Mouse (Mus musculus) kidney, adult 11 months (tissue): ENCODE results near the gene Ccdc80.
A peak's percentile ranks its signal among the peaks of the same experiment; 100 is the strongest.

Experiments used
- DNase-seq: peaks from one replicate; pipeline ENCODE4 v3.0.0; 2022

Gene Ccdc80

GRCm38 (mm10) chr16:45118760-45119159 is 25.6 kb downstream of the Ccdc80 start:
- DNase-seq, result no peak

- peak; percentile 35 for DNase-seq
Observed at GRCm38 (mm10) chr16:45120844-45121425, 27.7 kb downstream of the Ccdc80 start.

DNA sequence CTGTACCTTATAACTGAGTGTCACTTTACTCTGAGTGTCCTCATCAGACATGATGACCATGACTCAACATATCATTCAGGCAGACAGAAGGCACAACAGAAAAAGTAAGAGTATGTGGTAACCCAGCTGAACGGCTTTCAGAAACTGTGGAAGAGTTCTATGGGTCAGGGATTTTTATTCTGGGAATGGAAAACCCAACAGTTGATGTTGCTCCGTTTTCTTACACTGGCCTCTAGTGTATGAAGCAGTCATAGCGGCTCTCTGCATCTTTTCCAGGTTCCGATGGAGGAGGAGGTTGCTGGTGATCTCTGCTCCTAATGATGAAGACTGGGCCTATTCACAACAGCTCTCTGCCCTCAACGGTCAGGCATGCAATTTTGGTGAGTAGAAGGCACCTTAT is 29.4 kb downstream of the Ccdc80 start:
- no peak for DNase-seq

DNA sequence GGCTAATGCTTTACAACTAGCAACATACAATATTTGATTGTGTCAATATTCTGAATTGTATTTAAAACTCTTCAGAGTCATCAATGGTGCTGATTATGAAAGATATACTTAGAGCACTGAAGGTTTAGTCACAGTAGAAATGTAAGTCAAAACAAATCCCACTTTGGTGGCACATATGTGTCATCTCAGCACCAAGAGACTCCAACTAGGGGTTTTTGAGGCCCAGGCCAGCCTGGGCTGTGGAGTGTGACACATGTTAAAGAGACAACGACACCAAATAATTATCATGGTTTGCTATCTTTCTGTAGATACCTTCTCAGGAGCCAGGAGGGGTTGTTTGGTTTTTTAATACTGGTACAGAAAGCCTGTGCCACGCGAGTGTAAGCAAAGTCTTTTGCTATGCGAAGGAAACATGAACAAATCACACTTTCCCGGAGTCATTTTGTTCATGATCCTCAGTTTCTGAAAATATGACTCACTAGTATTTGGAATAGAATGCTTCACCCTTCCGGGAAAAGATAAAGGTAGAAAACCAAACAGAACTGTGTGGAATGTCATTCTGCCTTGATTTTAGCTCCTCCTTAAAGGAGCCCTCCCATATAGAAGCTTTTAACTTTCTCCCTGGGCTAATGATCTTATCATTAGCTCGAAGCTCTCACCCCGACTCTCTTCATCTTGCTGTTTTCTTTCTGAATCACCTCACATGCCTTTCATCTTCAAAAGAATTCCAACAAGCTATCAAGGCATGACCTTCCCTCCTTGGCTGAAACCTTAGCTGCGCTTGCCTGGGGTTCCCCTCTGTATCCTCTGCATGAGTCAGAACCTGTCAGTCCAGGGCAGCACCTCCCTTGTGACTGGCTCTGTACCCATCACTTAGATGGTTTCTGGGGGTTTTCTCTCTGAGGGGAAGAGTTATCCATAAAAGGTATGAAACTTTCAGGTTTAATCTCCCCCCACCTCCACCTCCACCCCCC is 31.3 kb downstream of the Ccdc80 start:
- no peak for DNase-seq

DNA sequence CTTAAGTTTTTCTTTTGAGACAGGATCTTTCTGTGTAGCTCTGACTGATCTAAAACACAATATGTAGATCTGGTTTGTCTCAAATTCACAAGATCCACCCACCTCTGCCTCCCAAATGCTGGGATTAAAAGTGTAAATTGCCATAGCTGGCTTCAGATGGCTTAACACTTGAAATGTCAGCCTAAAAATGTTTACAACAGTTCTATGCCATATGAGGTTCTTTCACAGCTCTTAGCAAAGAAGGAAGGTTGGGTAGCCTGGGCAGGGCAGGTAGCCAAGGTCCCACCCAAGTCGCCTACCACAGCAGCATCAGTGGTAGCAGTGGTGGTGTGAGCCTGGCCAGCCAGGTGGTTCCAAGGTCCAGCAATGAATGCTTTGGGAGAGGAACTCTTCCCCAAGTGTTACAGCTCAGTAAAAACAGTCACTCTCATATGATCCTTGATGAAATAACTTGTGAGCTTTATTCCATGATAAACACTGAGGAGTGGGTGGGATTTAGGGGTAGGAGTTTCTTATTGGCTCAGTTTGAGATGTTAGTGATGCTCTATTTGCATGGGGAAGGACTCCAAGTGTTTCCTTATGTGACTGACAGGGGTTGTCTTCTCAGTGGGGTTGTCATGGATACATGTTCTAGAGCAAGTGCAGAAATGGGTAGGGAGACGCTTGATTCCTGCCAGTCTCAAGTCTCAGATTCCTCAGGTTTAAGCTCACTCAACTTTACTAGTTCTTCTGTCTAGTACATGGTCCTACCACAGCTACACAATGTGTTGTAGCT is 34.9 kb downstream of the Ccdc80 start:
- no peak for DNase-seq

DNA sequence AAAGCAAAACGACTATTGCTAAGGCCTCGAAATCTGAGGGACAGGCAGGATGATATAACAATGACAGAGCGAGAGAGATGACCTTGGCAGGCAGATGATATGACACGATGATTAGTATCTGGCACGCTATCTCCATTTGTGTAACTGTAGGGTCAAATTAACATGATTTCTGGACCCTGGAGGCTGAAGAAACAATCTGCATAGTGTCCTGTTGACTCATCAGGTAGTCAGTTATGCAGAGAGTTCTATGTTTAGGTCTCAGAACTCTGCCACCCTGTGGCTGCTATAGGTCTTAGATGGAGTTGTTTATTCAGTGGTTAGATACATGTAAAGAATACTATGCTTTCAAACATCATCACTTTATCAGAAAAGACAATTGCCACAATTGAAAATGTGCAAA is 48.5 kb downstream of the Ccdc80 start:
- no peak for DNase-seq

GRCm38 (mm10) chr16:45142565-45142964 is 49.4 kb downstream of the Ccdc80 start:
- no peak for DNase-seq

DNA sequence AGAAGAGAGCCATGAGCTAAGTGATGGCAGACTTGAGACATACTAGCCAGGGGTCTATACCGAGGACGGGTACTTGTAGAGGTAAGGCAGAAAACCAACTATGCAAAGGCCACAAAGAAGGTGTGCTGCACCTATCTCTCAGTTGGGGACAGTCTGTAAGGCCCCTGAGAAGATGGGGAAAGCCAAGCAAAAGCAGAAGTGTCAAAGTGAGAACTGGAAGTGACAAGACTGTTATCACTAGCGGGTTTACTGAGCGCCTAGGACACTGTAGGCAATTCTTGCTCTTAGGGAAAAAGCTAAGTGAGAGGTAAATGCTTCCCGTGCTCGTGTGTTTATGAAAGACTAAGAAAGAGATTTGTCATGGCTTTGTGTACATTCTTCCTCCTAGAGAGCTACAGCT is 51.9 kb downstream of the Ccdc80 start:
- DNase-seq, result no peak

DNA sequence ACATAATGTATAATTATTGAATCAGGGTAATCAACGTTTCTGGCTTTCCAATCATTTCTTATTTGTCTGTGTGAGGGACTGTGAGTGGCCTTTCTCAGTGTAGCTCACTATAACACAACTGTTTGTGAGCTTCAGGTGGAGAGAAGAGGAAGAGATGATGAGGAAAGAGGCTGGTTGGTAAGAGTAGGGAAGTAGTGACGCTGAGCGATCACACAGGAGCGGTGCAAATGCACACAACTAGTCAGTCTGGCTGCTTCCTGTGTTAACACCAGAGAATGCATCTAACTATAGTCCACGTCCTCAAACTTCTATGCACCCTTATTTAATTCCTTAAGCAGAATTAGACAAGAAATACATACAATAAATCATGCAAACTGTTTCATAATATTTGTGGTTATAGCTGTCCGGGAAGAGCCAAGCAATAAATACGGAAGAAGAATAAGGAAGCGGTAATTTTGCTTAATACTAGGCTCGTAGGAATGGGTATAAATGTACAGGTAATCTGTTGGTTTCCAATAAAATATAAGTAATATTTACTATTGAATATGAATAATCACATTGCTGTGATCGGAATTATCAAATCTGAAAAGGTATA is 55.4 kb downstream of the Ccdc80 start:
- no peak for DNase-seq

DNA sequence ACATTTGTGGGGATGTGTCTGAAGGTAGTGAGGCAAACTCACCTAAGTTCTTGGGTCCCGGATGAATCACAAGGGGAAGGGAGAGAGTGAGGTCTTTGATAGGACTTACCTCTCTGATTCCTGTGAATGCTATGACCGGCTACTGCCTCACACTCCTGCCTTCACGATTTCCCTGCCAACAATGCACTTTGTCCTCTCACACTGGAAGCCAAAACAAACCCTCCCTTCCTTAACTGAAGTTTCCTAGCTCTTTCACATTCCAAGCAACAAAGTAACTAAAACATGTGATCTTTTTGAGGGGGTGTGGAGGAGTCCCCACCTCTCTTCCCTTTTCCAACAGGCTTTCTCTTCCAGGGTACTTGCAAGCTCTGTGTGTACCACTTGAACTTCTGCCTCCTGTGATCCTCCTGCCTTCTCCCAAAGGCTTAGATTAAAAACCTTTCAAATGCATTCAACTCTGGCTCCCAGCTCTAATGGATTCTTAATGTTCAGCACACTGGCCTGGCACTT is 61.6 kb downstream of the Ccdc80 start:
- peak; percentile 38 for DNase-seq

- DNase-seq, result peak; percentile 81
Observed at GRCm38 (mm10) chr16:45158136-45158521, 64.9 kb downstream of the Ccdc80 start.

DNA sequence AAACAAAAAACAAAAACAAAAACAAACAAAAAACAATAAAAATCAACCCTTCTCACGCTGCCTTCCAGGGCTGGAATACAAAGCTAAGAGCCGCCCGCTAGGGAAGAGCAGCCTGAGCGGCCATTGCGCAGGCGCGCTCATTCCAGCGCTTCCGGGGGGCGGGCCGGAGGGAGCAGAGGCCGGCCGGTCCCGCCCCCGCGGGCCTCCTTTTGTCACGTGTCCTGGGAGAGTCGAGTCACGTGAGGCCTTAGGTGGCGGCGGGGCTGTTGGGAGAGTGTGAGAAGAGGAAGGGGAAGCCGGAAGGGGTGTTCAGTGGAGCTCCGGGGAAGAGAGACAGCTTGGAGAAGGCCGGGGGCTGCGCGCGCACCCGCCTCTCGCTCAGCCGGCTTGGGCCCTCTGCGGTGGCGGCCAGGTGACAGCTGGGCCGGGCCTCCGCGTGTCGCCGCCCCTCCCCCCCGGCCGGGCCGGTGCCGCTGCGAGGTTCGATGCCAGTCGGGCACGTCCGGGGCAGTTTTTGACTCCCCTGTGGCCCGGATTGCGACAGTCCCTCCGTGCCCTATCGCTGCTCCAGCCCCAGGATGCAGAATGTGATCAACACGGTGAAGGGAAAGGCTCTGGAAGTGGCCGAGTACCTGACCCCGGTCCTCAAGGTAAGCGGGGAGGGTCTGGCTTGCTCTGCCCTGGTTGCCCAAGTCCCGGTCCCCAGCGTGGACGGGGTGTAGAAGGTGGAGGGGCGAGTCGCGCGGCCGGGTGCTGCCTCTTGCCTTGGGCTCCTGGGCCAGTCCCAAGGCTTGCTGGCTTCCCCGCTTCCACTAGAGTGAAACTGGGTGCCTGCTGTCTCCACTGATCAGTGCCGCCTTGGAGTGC is 65.6 kb downstream of the Ccdc80 start, which contains the start of the genes Slc35a5 and Atg3:
Gene Slc35a5, minus strand, starts transcription at position 185 of the 867 bp plus-strand sequence.
Gene Atg3, plus strand, starts transcription at position 264 of the 867 bp plus-strand sequence.
- peak; percentile 97 for DNase-seq

DNA sequence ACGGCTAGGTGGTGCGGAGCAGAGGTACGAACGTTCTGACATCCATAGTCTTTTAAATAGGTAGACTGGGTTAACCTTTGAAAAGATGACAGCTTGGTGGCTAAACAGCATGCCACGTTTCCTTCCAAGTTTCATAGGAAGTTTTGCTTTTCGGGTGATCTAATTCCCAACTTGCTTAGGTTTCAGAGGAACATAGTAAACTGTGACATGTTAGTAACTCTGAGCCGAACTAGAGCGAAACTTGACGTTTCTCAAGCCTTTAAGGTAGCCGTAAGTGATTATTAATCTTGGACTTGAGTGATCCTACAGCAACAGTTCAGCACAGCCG is 66.2 kb downstream of the Ccdc80 start:
- DNase-seq, result no peak
